Mouse (Mus musculus): ENCODE data around the gene 2900026A02Rik. TPM values are rescaled to one million over a fixed set of nuclear protein-coding genes. Genes with fewer than 3 reads are reported as not detected.

2900026A02Rik gene
- polyA plus RNA-seq, 2 experiments: 7.1 to 13.6 TPM

DNA sequence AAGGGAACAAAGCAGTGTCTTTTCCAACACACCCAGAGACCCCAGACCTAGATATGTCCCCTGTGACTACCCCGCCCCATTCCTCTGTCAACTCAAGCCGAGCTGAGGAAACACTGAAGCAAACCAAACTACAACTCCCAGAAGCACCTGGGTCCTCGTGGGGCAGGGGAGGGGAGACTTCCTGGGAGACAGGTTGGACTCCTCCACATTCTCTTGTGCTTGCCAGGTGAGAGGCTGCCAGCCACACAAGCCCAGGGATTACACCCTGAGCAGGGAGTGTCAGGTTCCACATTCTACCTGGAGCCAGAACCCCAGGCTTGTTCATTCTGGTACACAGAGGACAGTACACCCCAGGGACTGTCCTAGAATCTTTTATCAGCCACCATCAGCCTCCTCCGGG is 2.9 kb upstream of the 2900026A02Rik start:
- no peak overlapping the region for H3K4me2 ChIP-seq (replicated peaks; ENCODE audit: low read depth, low read length, severe bottlenecking)
- TF ChIP-seq POLR2A (IDR thresholded peaks at IDR 0.05; ENCODE audit: borderline replicate concordance, extremely low read depth, insufficient read depth, insufficient read length): no peak
- H3K4me3 ChIP-seq (replicated peaks; ENCODE audit: low read length): no peak overlapping the region
- no peaks in the 10 kb centered on the region for H3K9me3 ChIP-seq (ENCODE audit: control insufficient read depth, low read length)
- WGBS: 57% methylated on average over 4 of the region's 4 CpGs
- H3K27me3 ChIP-seq (ENCODE audit: control insufficient read depth, insufficient read depth, low read length): peaks cover 11% of the 10 kb centered on the region; the same call in 1 of the 2 replicates
- no peak for ATAC-seq (ENCODE audit: low FRiP score, low read depth)
- H3K27ac ChIP-seq (replicated peaks; ENCODE audit: low read depth, low read length): no peak overlapping the region
- no peaks in the 10 kb centered on the region for H3K36me3 ChIP-seq (ENCODE audit: control insufficient read depth, insufficient read depth, low read length)
- H3K4me1 ChIP-seq (ENCODE audit: control insufficient read depth, insufficient read depth, low read length): peaks cover 8% of the 10 kb centered on the region; the same call in 1 of the 2 replicates
- no peak for DNase-seq (ENCODE audit: low spot score)
- no peak overlapping the region for H3K9ac ChIP-seq (ENCODE audit: low read depth, low read length, severe bottlenecking)

DNA sequence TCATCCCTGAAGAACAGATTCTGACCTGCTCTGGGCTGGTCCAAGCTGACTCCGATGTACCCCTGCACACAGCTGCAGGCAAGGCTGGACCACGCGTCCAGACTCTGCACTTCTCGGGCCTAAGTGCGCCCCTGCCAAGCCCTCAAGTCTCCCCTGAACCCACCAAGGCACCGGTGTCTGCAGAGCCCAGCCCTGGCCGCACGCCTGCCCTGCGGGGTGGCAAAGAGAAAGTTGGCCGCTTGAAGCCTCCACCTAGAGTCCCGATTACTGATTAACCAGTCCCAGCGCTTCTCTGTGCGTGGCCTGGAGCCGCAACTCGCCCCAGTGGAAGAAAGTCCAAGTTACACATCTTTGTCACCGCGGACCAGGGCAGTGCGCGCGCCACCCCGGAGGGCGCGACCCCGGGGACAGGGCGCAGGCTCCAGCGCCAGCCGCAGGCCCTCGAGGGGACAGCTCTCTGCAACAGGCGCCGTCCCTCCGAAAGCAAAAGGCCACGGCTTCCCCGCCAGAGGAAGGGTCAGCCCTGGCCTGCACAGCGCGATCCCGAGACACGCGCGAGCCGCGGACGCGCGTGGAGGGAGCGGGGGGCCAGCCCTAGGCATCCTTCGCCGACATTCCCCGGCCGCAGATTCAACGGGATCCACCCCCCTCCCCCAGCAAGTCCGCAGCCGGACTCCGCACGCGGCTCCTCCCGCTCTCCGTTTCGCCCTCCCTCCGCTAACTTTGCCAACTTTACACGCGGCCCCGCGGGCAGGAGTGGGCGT is 471 bp downstream of the 2900026A02Rik start:
- DNase-seq (ENCODE audit: low spot score) (no peak), ATAC-seq (ENCODE audit: low FRiP score, low read depth) (peak; percentile 23)
- H3K27me3 ChIP-seq (ENCODE audit: control insufficient read depth, insufficient read depth, low read length): peaks cover 11% of the 10 kb centered on the region; the same call in 1 of the 2 replicates
- H3K4me3 ChIP-seq (replicated peaks; ENCODE audit: low read length): peak overlapping the region; percentile 54
- no peaks in the 10 kb centered on the region for H3K9me3 ChIP-seq (ENCODE audit: control insufficient read depth, low read length)
- peak overlapping the region; percentile 48 for H3K9ac ChIP-seq (ENCODE audit: low read depth, low read length, severe bottlenecking)
- peaks cover 3% of the 10 kb centered on the region; the same call in 1 of the 2 replicates for H3K4me1 ChIP-seq (ENCODE audit: control insufficient read depth, insufficient read depth, low read length)
- WGBS: 2% methylated on average over 42 of the region's 64 CpGs
- no peak for TF ChIP-seq POLR2A (IDR thresholded peaks at IDR 0.05; ENCODE audit: borderline replicate concordance, extremely low read depth, insufficient read depth, insufficient read length)
- H3K4me2 ChIP-seq (replicated peaks; ENCODE audit: low read depth, low read length, severe bottlenecking): peak overlapping the region; percentile 97
- no peak overlapping the region for H3K27ac ChIP-seq (replicated peaks; ENCODE audit: low read depth, low read length)
- no peaks in the 10 kb centered on the region for H3K36me3 ChIP-seq (ENCODE audit: control insufficient read depth, insufficient read depth, low read length)

DNA sequence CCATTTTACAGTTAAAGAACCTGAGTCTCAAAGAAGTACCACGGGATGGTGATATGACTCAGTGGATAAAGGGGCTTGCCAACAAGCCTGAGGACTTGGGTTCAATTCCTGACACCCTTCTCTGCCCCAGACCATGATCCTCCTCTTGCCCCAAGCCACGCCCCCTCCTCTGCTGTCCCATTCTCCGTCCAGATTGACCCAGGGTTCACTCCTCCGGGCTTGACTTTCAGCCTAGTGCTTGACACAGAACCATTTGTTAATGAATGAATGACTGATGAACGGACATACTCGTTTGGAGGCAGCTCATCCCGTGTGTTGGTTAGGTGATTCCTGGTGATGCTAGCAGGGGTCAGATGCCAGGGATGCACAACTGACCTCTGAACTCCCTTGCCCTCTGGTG is 1.2 kb downstream of the 2900026A02Rik start:
- Histone ChIP-seq H3K36me3 (ENCODE audit: control insufficient read depth, insufficient read depth, low read length) (no peaks in the 10 kb centered on the region), H3K27ac (replicated peaks; ENCODE audit: low read depth, low read length) (no peak overlapping the region), H3K9me3 (ENCODE audit: control insufficient read depth, low read length) (no peaks in the 10 kb centered on the region), H3K4me3 (replicated peaks; ENCODE audit: low read length) (no peak overlapping the region), H3K4me2 (replicated peaks; ENCODE audit: low read depth, low read length, severe bottlenecking) (no peak overlapping the region; the same call in 1 of the 2 replicates), H3K9ac (ENCODE audit: low read depth, low read length, severe bottlenecking) (no peak overlapping the region), H3K27me3 (ENCODE audit: control insufficient read depth, insufficient read depth, low read length) (peaks cover 11% of the 10 kb centered on the region; the same call in 1 of the 2 replicates), H3K4me1 (ENCODE audit: control insufficient read depth, insufficient read depth, low read length) (peaks cover 3% of the 10 kb centered on the region; the same call in 1 of the 2 replicates)
- no peak for DNase-seq (ENCODE audit: low spot score)
- WGBS: 67% methylated on average over 7 of the region's 7 CpGs
- no peak for ATAC-seq (ENCODE audit: low FRiP score, low read depth)
- no peak for TF ChIP-seq POLR2A (IDR thresholded peaks at IDR 0.05; ENCODE audit: borderline replicate concordance, extremely low read depth, insufficient read depth, insufficient read length)

DNA sequence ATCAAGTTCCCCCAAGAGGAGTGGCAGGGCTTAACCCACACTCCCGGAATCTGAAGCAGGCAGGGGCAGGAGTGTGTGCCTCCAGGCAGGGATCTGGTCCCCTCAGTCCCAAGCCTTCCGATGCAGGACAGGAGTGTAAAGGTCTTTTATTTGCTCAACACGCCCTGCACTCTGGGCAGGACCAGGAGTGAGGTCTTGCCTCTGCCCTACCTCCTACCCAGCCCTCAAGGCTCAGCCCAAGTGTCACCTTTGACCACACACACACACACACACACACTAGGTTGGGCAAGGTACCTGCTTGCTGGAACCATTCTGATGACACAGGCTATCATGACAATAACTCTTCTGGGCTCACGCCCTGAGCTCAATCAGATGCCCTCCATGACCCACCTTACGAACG is 1.6 kb downstream of the 2900026A02Rik start:
- no peaks in the 10 kb centered on the region for H3K9me3 ChIP-seq (ENCODE audit: control insufficient read depth, low read length)
- no peak overlapping the region for H3K4me2 ChIP-seq (replicated peaks; ENCODE audit: low read depth, low read length, severe bottlenecking)
- H3K27ac ChIP-seq (replicated peaks; ENCODE audit: low read depth, low read length): no peak overlapping the region
- no peaks in the 10 kb centered on the region for H3K36me3 ChIP-seq (ENCODE audit: control insufficient read depth, insufficient read depth, low read length)
- peaks cover 3% of the 10 kb centered on the region; the same call in 1 of the 2 replicates for H3K4me1 ChIP-seq (ENCODE audit: control insufficient read depth, insufficient read depth, low read length)
- ATAC-seq (ENCODE audit: low FRiP score, low read depth) (no peak), DNase-seq (ENCODE audit: low spot score) (no peak)
- WGBS: 70% methylated on average over 6 of the region's 6 CpGs
- H3K9ac ChIP-seq (ENCODE audit: low read depth, low read length, severe bottlenecking): no peak overlapping the region
- TF ChIP-seq POLR2A (IDR thresholded peaks at IDR 0.05; ENCODE audit: borderline replicate concordance, extremely low read depth, insufficient read depth, insufficient read length): no peak
- H3K4me3 ChIP-seq (replicated peaks; ENCODE audit: low read length): no peak overlapping the region
- H3K27me3 ChIP-seq (ENCODE audit: control insufficient read depth, insufficient read depth, low read length): peaks cover 11% of the 10 kb centered on the region; the same call in 1 of the 2 replicates

DNA sequence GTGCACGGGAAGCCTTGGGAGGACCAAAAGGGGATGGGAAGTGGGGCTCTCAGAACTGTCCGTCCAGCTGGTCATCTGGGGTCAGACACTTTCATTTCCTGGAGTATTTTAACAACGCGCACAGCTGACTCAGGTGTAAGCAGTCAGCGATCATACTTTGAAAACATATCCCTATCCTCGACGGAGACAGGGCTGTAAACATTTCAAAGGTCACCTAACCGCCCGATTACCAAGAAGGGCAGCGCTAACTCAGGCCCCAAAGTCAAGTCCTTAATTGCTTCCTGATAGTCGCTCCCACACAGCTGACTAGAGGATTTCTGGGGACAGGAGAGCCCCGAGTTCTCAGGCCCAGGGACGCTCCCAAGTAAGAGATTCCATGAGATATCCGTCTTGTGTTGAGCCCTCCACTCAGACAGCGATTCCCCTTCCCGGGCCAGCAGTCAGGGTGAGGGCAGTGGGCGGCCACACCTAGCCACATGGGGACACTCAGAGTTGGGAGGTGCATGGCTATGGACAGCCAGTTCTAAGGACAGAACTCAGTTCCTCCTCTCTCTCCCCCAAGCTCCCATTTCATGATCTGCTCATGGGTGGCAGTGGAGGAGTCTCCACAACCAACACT is 2.3 kb downstream of the 2900026A02Rik start:
- WGBS: 60% methylated on average over 17 of the region's 17 CpGs
- Histone ChIP-seq H3K4me2 (replicated peaks; ENCODE audit: low read depth, low read length, severe bottlenecking) (no peak overlapping the region), H3K4me3 (replicated peaks; ENCODE audit: low read length) (no peak overlapping the region), H3K27me3 (ENCODE audit: control insufficient read depth, insufficient read depth, low read length) (peaks cover 11% of the 10 kb centered on the region; the same call in 1 of the 2 replicates), H3K9ac (ENCODE audit: low read depth, low read length, severe bottlenecking) (no peak overlapping the region), H3K9me3 (ENCODE audit: control insufficient read depth, low read length) (no peaks in the 10 kb centered on the region), H3K4me1 (ENCODE audit: control insufficient read depth, insufficient read depth, low read length) (peaks cover 3% of the 10 kb centered on the region; the same call in 1 of the 2 replicates), H3K36me3 (ENCODE audit: control insufficient read depth, insufficient read depth, low read length) (no peaks in the 10 kb centered on the region), H3K27ac (replicated peaks; ENCODE audit: low read depth, low read length) (no peak overlapping the region)
- ATAC-seq (ENCODE audit: low FRiP score, low read depth): no peak
- DNase-seq (ENCODE audit: low spot score): no peak
- no peak for TF ChIP-seq POLR2A (IDR thresholded peaks at IDR 0.05; ENCODE audit: borderline replicate concordance, extremely low read depth, insufficient read depth, insufficient read length)

Measured in limb, embryonic 14.5 days (tissue).